Mouse (Mus musculus): ENCODE measurements around the gene Ftl1. TPM values are rescaled to one million over a fixed set of nuclear protein-coding genes. Genes with fewer than 3 reads are reported as not detected.

Gene Ftl1
- polyA plus RNA-seq, 2 experiments = 1,503 to 4,726 TPM

- H3K4me2 ChIP-seq (replicated peaks; ENCODE audit: low read depth, low read length, severe bottlenecking) = no peak overlapping the region
- H3K4me1 ChIP-seq (ENCODE audit: control insufficient read depth, insufficient read depth, low read length) = peaks cover 7% of the 10 kb centered on the region; the same call in 1 of the 2 replicates
- H3K9ac ChIP-seq (ENCODE audit: low read depth, low read length, severe bottlenecking) = no peak overlapping the region
- no peaks in the 10 kb centered on the region for H3K27me3 ChIP-seq (ENCODE audit: control insufficient read depth, insufficient read depth, low read length)
- no peaks in the 10 kb centered on the region for H3K9me3 ChIP-seq (ENCODE audit: control insufficient read depth, low read length)
- WGBS = 86% methylated on average over 9 of the region's 9 CpGs
- ATAC-seq (ENCODE audit: low FRiP score, low read depth) (no peak), DNase-seq (ENCODE audit: low spot score) (no peak)
- no peak overlapping the region for H3K27ac ChIP-seq (replicated peaks; ENCODE audit: low read depth, low read length)
- no peak overlapping the region for H3K4me3 ChIP-seq (replicated peaks; ENCODE audit: low read length)
- no peak for TF ChIP-seq POLR2A (IDR thresholded peaks at IDR 0.05; ENCODE audit: borderline replicate concordance, extremely low read depth, insufficient read depth, insufficient read length)
- H3K36me3 ChIP-seq (ENCODE audit: control insufficient read depth, insufficient read depth, low read length) = peaks cover 78% of the 10 kb centered on the region
Observed at GRCm38 (mm10) chr7:45494548-45494947, 34.9 kb upstream of the Ftl1 start.

- H3K36me3 ChIP-seq (ENCODE audit: control insufficient read depth, insufficient read depth, low read length) = peaks cover 62% of the 10 kb centered on the region
- H3K27ac ChIP-seq (replicated peaks; ENCODE audit: low read depth, low read length) = no peak overlapping the region
- ATAC-seq (ENCODE audit: low FRiP score, low read depth) = no peak
- peaks cover 11% of the 10 kb centered on the region for H3K4me1 ChIP-seq (ENCODE audit: control insufficient read depth, insufficient read depth, low read length)
- H3K9ac ChIP-seq (ENCODE audit: low read depth, low read length, severe bottlenecking) = no peak overlapping the region
- no peak for TF ChIP-seq POLR2A (IDR thresholded peaks at IDR 0.05; ENCODE audit: borderline replicate concordance, extremely low read depth, insufficient read depth, insufficient read length)
- no peak overlapping the region for H3K4me3 ChIP-seq (replicated peaks; ENCODE audit: low read length)
- WGBS = 93% methylated on average over 5 of the region's 5 CpGs
- H3K9me3 ChIP-seq (ENCODE audit: control insufficient read depth, low read length) = no peaks in the 10 kb centered on the region
- DNase-seq (ENCODE audit: low spot score) = no peak
- no peaks in the 10 kb centered on the region for H3K27me3 ChIP-seq (ENCODE audit: control insufficient read depth, insufficient read depth, low read length)
- no peak overlapping the region for H3K4me2 ChIP-seq (replicated peaks; ENCODE audit: low read depth, low read length, severe bottlenecking)
Observed at GRCm38 (mm10) chr7:45492951-45493350, 33.3 kb upstream of the Ftl1 start.

GRCm38 (mm10) chr7:45492225-45492844 is 32.7 kb upstream of the Ftl1 start:
- Histone ChIP-seq H3K27ac (replicated peaks; ENCODE audit: low read depth, low read length) (no peak overlapping the region), H3K4me3 (replicated peaks; ENCODE audit: low read length) (no peak overlapping the region), H3K36me3 (ENCODE audit: control insufficient read depth, insufficient read depth, low read length) (peaks cover 55% of the 10 kb centered on the region), H3K9ac (ENCODE audit: low read depth, low read length, severe bottlenecking) (no peak overlapping the region), H3K9me3 (ENCODE audit: control insufficient read depth, low read length) (no peaks in the 10 kb centered on the region), H3K4me2 (replicated peaks; ENCODE audit: low read depth, low read length, severe bottlenecking) (no peak overlapping the region), H3K4me1 (ENCODE audit: control insufficient read depth, insufficient read depth, low read length) (peaks cover 14% of the 10 kb centered on the region), H3K27me3 (ENCODE audit: control insufficient read depth, insufficient read depth, low read length) (no peaks in the 10 kb centered on the region)
- DNase-seq (ENCODE audit: low spot score) = no peak
- 96% methylated on average over 8 of the region's 8 CpGs for whole genome bisulfite sequencing
- no peak for ATAC-seq (ENCODE audit: low FRiP score, low read depth)
- no peak for TF ChIP-seq POLR2A (IDR thresholded peaks at IDR 0.05; ENCODE audit: borderline replicate concordance, extremely low read depth, insufficient read depth, insufficient read length)

GRCm38 (mm10) chr7:45491264-45491663 is 31.6 kb upstream of the Ftl1 start:
- no peak overlapping the region for H3K4me3 ChIP-seq (replicated peaks; ENCODE audit: low read length)
- H3K4me2 ChIP-seq (replicated peaks; ENCODE audit: low read depth, low read length, severe bottlenecking) = no peak overlapping the region

GRCm38 (mm10) chr7:45490822-45491221 is 31.1 kb upstream of the Ftl1 start:
- Histone ChIP-seq H3K4me1 (ENCODE audit: control insufficient read depth, insufficient read depth, low read length) (peaks cover 14% of the 10 kb centered on the region), H3K27ac (replicated peaks; ENCODE audit: low read depth, low read length) (no peak overlapping the region), H3K4me2 (replicated peaks; ENCODE audit: low read depth, low read length, severe bottlenecking) (no peak overlapping the region), H3K9ac (ENCODE audit: low read depth, low read length, severe bottlenecking) (no peak overlapping the region), H3K9me3 (ENCODE audit: control insufficient read depth, low read length) (no peaks in the 10 kb centered on the region), H3K27me3 (ENCODE audit: control insufficient read depth, insufficient read depth, low read length) (no peaks in the 10 kb centered on the region), H3K4me3 (replicated peaks; ENCODE audit: low read length) (no peak overlapping the region), H3K36me3 (ENCODE audit: control insufficient read depth, insufficient read depth, low read length) (peaks cover 41% of the 10 kb centered on the region)
- peak; percentile 9 for DNase-seq (ENCODE audit: low spot score)
- ATAC-seq (ENCODE audit: low FRiP score, low read depth) = 0 out of 2 replicates have a peak, but pooled peaks have one; percentile 10
- no peak for TF ChIP-seq POLR2A (IDR thresholded peaks at IDR 0.05; ENCODE audit: borderline replicate concordance, extremely low read depth, insufficient read depth, insufficient read length)
- WGBS = 21% methylated on average over 9 of the region's 9 CpGs

More at GRCm38 (mm10) chr7:45491264-45491663, 31.6 kb upstream of the Ftl1 start:
- H3K9ac ChIP-seq (ENCODE audit: low read depth, low read length, severe bottlenecking) = no peak overlapping the region
- H3K27ac ChIP-seq (replicated peaks; ENCODE audit: low read depth, low read length) = no peak overlapping the region
- peaks cover 14% of the 10 kb centered on the region for H3K4me1 ChIP-seq (ENCODE audit: control insufficient read depth, insufficient read depth, low read length)
- H3K36me3 ChIP-seq (ENCODE audit: control insufficient read depth, insufficient read depth, low read length) = peaks cover 46% of the 10 kb centered on the region
- WGBS = 19% methylated on average over 3 of the region's 3 CpGs
- H3K27me3 ChIP-seq (ENCODE audit: control insufficient read depth, insufficient read depth, low read length) = no peaks in the 10 kb centered on the region
- DNase-seq (ENCODE audit: low spot score) (no peak), ATAC-seq (ENCODE audit: low FRiP score, low read depth) (no peak)
- no peaks in the 10 kb centered on the region for H3K9me3 ChIP-seq (ENCODE audit: control insufficient read depth, low read length)
- TF ChIP-seq POLR2A (IDR thresholded peaks at IDR 0.05; ENCODE audit: borderline replicate concordance, extremely low read depth, insufficient read depth, insufficient read length) = no peak
